Mouse (Mus musculus) heart, adult 18-20 months (tissue): ENCODE results near the gene Ctsll3. TPM values are rescaled to one million over a fixed set of nuclear protein-coding genes. Genes with fewer than 3 reads are reported as not detected.

Experiments
- total RNA-seq, 2 experiments: library from RNA; stranded (reverse); gene quantifications; 2 replicates each; pipeline ENCODE4 v1.2.3; 2021

Ctsll3 gene
- total RNA-seq, 2 experiments from 2014 or later, result not detected

Other genes starting within 250 kb of the Ctsll3 start
- 10 to 100 TPM; 27.7 to 30.2 TPM for gene Dapk1, start 200.9 kb downstream of the Ctsll3 start, total RNA-seq
- gene BC051665, start 16.5 kb downstream of the Ctsll3 start, total RNA-seq, result not detected
- gene 4930486L24Rik, start 61.6 kb upstream of the Ctsll3 start, total RNA-seq, result under 1 TPM in 1 of 2 experiments, not detected in 1; 0.42 TPM
- 1 to 10 TPM; 1.2 to 2.0 TPM for gene Gm49392, start 94.0 kb upstream of the Ctsll3 start, total RNA-seq
- gene Ctla2b, start 94.6 kb upstream of the Ctsll3 start, total RNA-seq, result 10 to 100 TPM in 1 of 2 experiments, 1 to 10 TPM in 1; 9.6 to 11.8 TPM
- gene Tpbpb, start 102.0 kb upstream of the Ctsll3 start, total RNA-seq, result not detected
- under 1 TPM in 1 of 2 experiments, not detected in 1; 0.59 TPM for gene Gm49393, start 132.7 kb upstream of the Ctsll3 start, total RNA-seq
- 1 to 10 TPM; 1.8 to 7.9 TPM for gene Gm49391, start 133.7 kb upstream of the Ctsll3 start, total RNA-seq
- gene Ctla2a, start 133.8 kb upstream of the Ctsll3 start, total RNA-seq, result 10 to 100 TPM; 80.3 to 99.9 TPM
- not detected for gene Tpbpa, start 139.1 kb upstream of the Ctsll3 start, total RNA-seq
- not detected for gene Ctsj, start 203.1 kb upstream of the Ctsll3 start, total RNA-seq
- not detected for gene Ctsq, start 237.8 kb upstream of the Ctsll3 start, total RNA-seq